In the genomic region with DNA sequence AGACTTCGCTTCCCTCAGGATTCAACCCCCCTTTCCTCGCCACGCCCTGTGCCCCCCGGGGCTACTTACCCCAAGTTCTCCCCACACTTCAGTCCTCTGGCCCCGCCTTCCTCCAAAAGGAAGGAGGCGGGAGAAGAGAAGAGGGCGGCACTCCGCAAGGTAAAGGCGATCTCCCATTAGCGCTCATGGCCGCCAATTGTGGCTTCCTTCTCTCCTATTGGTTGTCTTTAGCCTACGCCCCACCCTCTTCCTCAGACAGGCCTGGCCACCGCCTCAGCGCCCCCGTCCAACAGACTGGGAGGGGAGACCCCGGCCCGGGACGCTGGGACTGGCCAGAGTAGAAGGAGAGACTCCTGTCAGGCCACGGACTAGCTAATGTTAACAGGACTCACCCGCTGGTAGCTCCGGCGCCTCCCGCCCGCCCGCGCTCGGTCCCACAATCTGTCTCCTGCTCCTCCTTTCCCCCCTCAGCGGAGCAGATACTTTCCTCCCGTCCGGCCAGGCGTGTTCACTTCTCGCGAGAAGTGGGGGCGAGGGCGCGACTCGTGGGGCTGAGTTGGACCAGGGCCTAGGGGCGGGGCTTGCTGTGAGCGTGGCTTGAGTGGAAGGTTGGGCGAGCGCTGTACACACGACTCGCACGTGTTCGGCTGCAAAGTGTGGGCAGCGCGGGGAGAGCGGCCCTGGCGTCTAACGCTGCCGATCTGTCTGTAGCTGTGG, we compare ENCODE assay signal across 8 mouse cellular contexts. TPM values are rescaled to one million over a fixed set of nuclear protein-coding genes. Genes with fewer than 3 reads are reported as not detected.
A peak's percentile ranks its signal among the peaks of the same experiment; 100 is the strongest.
DNase-seq lines count a peak whose midpoint lies in the region; ATAC-seq lines count a peak whose summit lies in the region.

A gene (minus strand): TSS at position 98 of the 717 bp plus-strand sequence.
A gene (minus strand): TSS at position 495 of the 717 bp plus-strand sequence.

- peak within 1 kb of the TSS; percentile 74 for H3K9ac ChIP-seq in hindbrain, embryonic 12.5 days

- H3K4me2 ChIP-seq in hindbrain, embryonic 12.5 days (replicated peaks): peak within 1 kb of the TSS; percentile 87

- peaks cover 15% of the 10 kb centered on the region for H3K4me1 ChIP-seq in hindbrain, embryonic 12.5 days

- WGBS in hindbrain, embryonic 12.5 days: under 1% methylated on average over 51 of the region's 51 CpGs

- DNase-seq in NIH3T3 (ENCODE audit: low read depth): peak; percentile 100
- peak; percentile 100 for DNase-seq in cerebellum, postnatal 10 days
- peak; percentile 98 to 99 for DNase-seq in frontal cortex, postnatal 10 days (ENCODE audit: low spot score in 2 of 2)
- peak; percentile 99 to 100 for DNase-seq in layer of hippocampus, postnatal 14 days (ENCODE audit: low spot score in 2 of 2)
- DNase-seq in lung, postnatal 14 days: peak; percentile 100
- DNase-seq in retina, adult 2 months (ENCODE audit: low read depth, low spot score): peak; percentile 98
- DNase-seq in thymus, postnatal 36 days: peak; percentile 99

- H3K27ac ChIP-seq in hindbrain, embryonic 12.5 days: peak within 1 kb of the TSS; percentile 96

- no peaks in the 10 kb centered on the region for H3K36me3 ChIP-seq in hindbrain, embryonic 12.5 days

- ATAC-seq in hindbrain, embryonic 12.5 days (ENCODE audit: low FRiP score): peak; percentile 100

- no peaks in the 10 kb centered on the region for H3K27me3 ChIP-seq in hindbrain, embryonic 12.5 days

- no peaks in the 10 kb centered on the region for H3K9me3 ChIP-seq in hindbrain, embryonic 12.5 days (replicated peaks)

- peak within 1 kb of the TSS; percentile 61 for H3K4me3 ChIP-seq in hindbrain, embryonic 12.5 days

RNA-seq across cellular contexts. Expression of the first gene that starts in this region (rescaled TPM):
- polyA plus RNA-seq in hindbrain, embryonic 12.5 days (2016; fragmentation: Nextera tagmentation; extraction: Ambion mirVana): not detected in 2 replicates
- total RNA-seq in layer of hippocampus, postnatal 14 days (2021): under 1 TPM in 1 of 2 experiments, not detected in 1; 0.78 TPM

RNA-seq across cellular contexts. Expression of the second gene that starts in this region (rescaled TPM):
- polyA plus RNA-seq in hindbrain, embryonic 12.5 days (2016; fragmentation: Nextera tagmentation; extraction: Ambion mirVana): 23.6 and 24.5 TPM in 2 replicates
- total RNA-seq in layer of hippocampus, postnatal 14 days (2021): 10 to 100 TPM; 45.6 to 49.2 TPM

Comparison
In these comparisons a context has a peak if more than half of its experiments do, and no peak if none do; other contexts are left out.
1. Peak in every context shown above with its lines: DNase-seq, ATAC-seq, H3K4me3 ChIP-seq and H3K27ac ChIP-seq.